ENCODE assay signal across 8 mouse cellular contexts in the genomic region with DNA sequence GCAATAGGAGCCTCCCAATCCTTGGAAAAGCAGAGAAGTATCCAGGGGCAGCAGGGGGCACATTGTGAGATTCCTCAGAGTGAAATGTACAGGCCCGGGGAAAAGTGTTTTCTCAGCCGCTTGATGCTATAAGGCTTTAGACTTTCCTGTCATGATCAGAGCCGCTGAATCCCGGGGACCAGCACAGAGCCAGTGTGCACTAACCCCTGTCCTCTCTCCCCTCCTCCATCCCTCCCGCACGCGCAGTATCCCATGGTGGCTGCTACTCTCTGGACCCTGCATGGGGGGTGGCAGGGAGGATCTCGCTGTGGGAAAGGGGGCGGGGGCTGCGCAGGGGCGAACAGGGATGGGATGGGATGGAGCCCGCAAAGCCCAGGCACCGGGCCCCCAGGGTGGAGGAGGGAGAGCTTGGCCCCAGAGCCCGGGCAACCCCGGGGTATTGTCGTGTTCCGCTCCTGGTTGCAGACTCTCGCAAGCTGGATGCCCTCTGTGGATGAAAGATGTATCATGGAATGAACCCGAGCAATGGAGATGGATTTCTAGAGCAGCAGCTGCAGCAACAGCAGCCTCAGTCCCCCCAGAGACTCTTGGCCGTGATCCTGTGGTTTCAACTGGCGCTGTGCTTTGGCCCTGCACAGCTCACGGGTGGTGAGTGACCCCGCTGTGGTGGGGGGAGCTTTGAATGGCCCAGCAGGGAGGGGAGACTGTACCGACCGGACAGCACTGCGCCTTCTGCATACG. TPM values are rescaled to one million over a fixed set of nuclear protein-coding genes. Genes with fewer than 3 reads are reported as not detected.
DNase-seq lines count a peak whose midpoint lies in the region; ATAC-seq and TF ChIP-seq lines count a peak whose summit lies in the region.

No protein-coding gene starts in this region.

- no peak for TF ChIP-seq CTCF in brain, embryonic 14.5 days (IDR thresholded peaks at IDR 0.05; ENCODE audit: borderline replicate concordance, extremely low read depth, insufficient read depth, insufficient read length)

- 2% methylated on average over 27 of the region's 27 CpGs for whole genome bisulfite sequencing in heart, embryonic 11.5 days (ENCODE audit: insufficient replicate concordance)
- WGBS in forebrain, embryonic 12.5 days: under 1% methylated on average over 27 of the region's 27 CpGs
- 5% methylated on average over 27 of the region's 27 CpGs for WGBS in intestine, embryonic 16.5 days

- H3K4me2 ChIP-seq in heart, embryonic 11.5 days: peak overlapping the region; percentile 66
- peak overlapping the region; percentile 96 for H3K4me2 ChIP-seq in forebrain, embryonic 12.5 days
- H3K4me2 ChIP-seq in intestine, embryonic 16.5 days (ENCODE audit: low read depth, low read length): peak overlapping the region; percentile 85

- 0 out of 2 replicates have a peak, but pooled peaks have one; percentile 60 for ATAC-seq in heart, embryonic 11.5 days (replicated peaks; ENCODE audit: insufficient number of reproducible peaks, low FRiP score, low TSS enrichment)
- peak; percentile 69 for ATAC-seq in forebrain, embryonic 12.5 days (ENCODE audit: low FRiP score)
- ATAC-seq in intestine, embryonic 16.5 days: peak; percentile 70
- no peak for ATAC-seq in granulocyte monocyte progenitor cell, adult 5-6 weeks (replicated peaks; ENCODE audit: poor library complexity, severe bottlenecking)

- peak overlapping the region; percentile 72; the same call in 1 of the 2 replicates for H3K9ac ChIP-seq in heart, embryonic 11.5 days (ENCODE audit: low read depth, low read length)
- peak overlapping the region; percentile 70 for H3K9ac ChIP-seq in forebrain, embryonic 12.5 days
- H3K9ac ChIP-seq in intestine, embryonic 16.5 days (ENCODE audit: low read depth, low read length): peak overlapping the region; percentile 69

- H3K27me3 ChIP-seq in heart, embryonic 11.5 days (ENCODE audit: control insufficient read depth, insufficient read depth, low read length): peaks cover 20% of the 10 kb centered on the region
- H3K27me3 ChIP-seq in forebrain, embryonic 12.5 days: peaks cover 43% of the 10 kb centered on the region
- H3K27me3 ChIP-seq in intestine, embryonic 16.5 days (replicated peaks; ENCODE audit: control insufficient read depth, insufficient read depth, low read length): 0 out of 2 replicates have a peak, but pooled peaks cover 2% of the 10 kb centered on the region

- DNase-seq in heart, adult 9 months (ENCODE audit: low spot score in 2 of 2): no peak
- peak; percentile 65 for DNase-seq in brain, embryonic 14.5 days (ENCODE audit: low read depth)
- DNase-seq in mesoderm, embryonic 11.5 days (ENCODE audit: low read depth, low spot score): peak; percentile 41
- DNase-seq in thymus, adult 18-20 months: peak; percentile 9 to 13

- H3K4me1 ChIP-seq in heart, embryonic 11.5 days (ENCODE audit: control insufficient read depth, insufficient read depth, low read length): 0 out of 2 replicates have a peak, but pooled peaks cover 9% of the 10 kb centered on the region
- H3K4me1 ChIP-seq in forebrain, embryonic 12.5 days: peaks cover 25% of the 10 kb centered on the region
- peaks cover 13% of the 10 kb centered on the region for H3K4me1 ChIP-seq in intestine, embryonic 16.5 days (ENCODE audit: control insufficient read depth, insufficient read depth, low read length)

- TF ChIP-seq POLR2A in brain, embryonic 14.5 days (IDR thresholded peaks at IDR 0.05; ENCODE audit: borderline replicate concordance, extremely low read depth, insufficient read depth, insufficient read length, poor library complexity, severe bottlenecking): no peak

- peak overlapping the region; percentile 73 for H3K4me3 ChIP-seq in heart, embryonic 11.5 days (ENCODE audit: low read depth, low read length)
- H3K4me3 ChIP-seq in forebrain, embryonic 12.5 days (replicated peaks): peak overlapping the region; percentile 65
- H3K4me3 ChIP-seq in intestine, embryonic 16.5 days (ENCODE audit: low read length): peak overlapping the region; percentile 63

- H3K9me3 ChIP-seq in heart, embryonic 11.5 days (replicated peaks; ENCODE audit: control insufficient read depth, low read length): no peaks in the 10 kb centered on the region
- no peaks in the 10 kb centered on the region for H3K9me3 ChIP-seq in forebrain, embryonic 12.5 days
- H3K9me3 ChIP-seq in intestine, embryonic 16.5 days (ENCODE audit: control insufficient read depth, low read length): no peaks in the 10 kb centered on the region

- no peaks in the 10 kb centered on the region for H3K36me3 ChIP-seq in heart, embryonic 11.5 days (ENCODE audit: control insufficient read depth, insufficient read depth, low read length)
- H3K36me3 ChIP-seq in forebrain, embryonic 12.5 days (replicated peaks): no peaks in the 10 kb centered on the region
- H3K36me3 ChIP-seq in intestine, embryonic 16.5 days (ENCODE audit: control insufficient read depth, insufficient read depth, low read length): no peaks in the 10 kb centered on the region

- H3K27ac ChIP-seq in heart, embryonic 11.5 days (ENCODE audit: low read depth, low read length): no peak overlapping the region
- peak overlapping the region; percentile 76 for H3K27ac ChIP-seq in forebrain, embryonic 12.5 days
- 0 out of 2 replicates have a peak overlapping the region, but pooled peaks have one; percentile 42 for H3K27ac ChIP-seq in intestine, embryonic 16.5 days (ENCODE audit: low read length)

RNA-seq across cellular contexts. Expression of a gene that starts 1.1 kb away (rescaled TPM):
- 5.4 and 5.9 TPM in 2 replicates for polyA plus RNA-seq in heart, embryonic 11.5 days (2014; fragmentation: Nextera tagmentation; extraction: Ambion mirVana)
- 49.0 and 68.6 TPM in 2 replicates for polyA plus RNA-seq in brain, embryonic 14.5 days (2012; rRNA removed)
- polyA plus RNA-seq in forebrain, embryonic 12.5 days (2016; fragmentation: Nextera tagmentation; extraction: Ambion mirVana): 19.3 and 21.6 TPM in 2 replicates
- polyA plus RNA-seq in intestine, embryonic 16.5 days (2015; fragmentation: Nextera tagmentation; extraction: Ambion mirVana): 11.8 and 12.3 TPM in 2 replicates
- not detected in 2 replicates for total RNA-seq in granulocyte monocyte progenitor cell, adult 5-6 weeks (2014; fragmentation: Nextera tagmentation)
- not detected in 2 replicates for total RNA-seq in granulocyte monocyte progenitor cell, adult 5-6 weeks (2017)

RNA-seq across cellular contexts. Expression of a gene that starts 15.7 kb away (rescaled TPM):
- polyA plus RNA-seq in heart, embryonic 11.5 days (2014; fragmentation: Nextera tagmentation; extraction: Ambion mirVana): not detected in 2 replicates
- polyA plus RNA-seq in brain, embryonic 14.5 days (2012; rRNA removed): not detected in 2 replicates
- polyA plus RNA-seq in forebrain, embryonic 12.5 days (2016; fragmentation: Nextera tagmentation; extraction: Ambion mirVana): not detected in 2 replicates
- polyA plus RNA-seq in intestine, embryonic 16.5 days (2015; fragmentation: Nextera tagmentation; extraction: Ambion mirVana): 0.06 TPM in 1 of 2 replicates, not detected in the other
- not detected in 2 replicates for total RNA-seq in granulocyte monocyte progenitor cell, adult 5-6 weeks (2014; fragmentation: Nextera tagmentation)
- not detected in 2 replicates for total RNA-seq in granulocyte monocyte progenitor cell, adult 5-6 weeks (2017)

Comparison
In these comparisons a context has a peak if more than half of its experiments do, and no peak if none do; other contexts are left out.
1. DNase-seq: peak in brain, embryonic 14.5 days (single experiment), mesoderm, embryonic 11.5 days (single experiment) and thymus, adult 18-20 months (2 of 2); none in heart, adult 9 months (0 of 2).
2. Peak in every context shown above with its lines, with median percentiles within 50 percentile points of each other: H3K4me2 ChIP-seq, H3K4me3 ChIP-seq and H3K9ac ChIP-seq.